Mouse (Mus musculus) liver, embryonic 11.5 days (tissue): ENCODE measurements at regions not wholly inside any gene's neighbourhood (a gene's known extent, or its start where the extent isn't known, plus 50 kb on each side); places are given as distances from the start of the nearest gene placed in this dataset.

Experiments
- ATAC-seq: fragments of 200-750 bp; cut with Nextera tagmentation; replicated peaks from 2 replicates; pipeline ENCODE4 v1.8.0; 2017; ENCODE audit warnings: moderate number of reproducible peaks, mild to moderate bottlenecking, moderate TSS enrichment, moderate library complexity; ENCODE audit not compliant: low FRiP score
- DNase-seq: peaks from one replicate; pipeline ENCODE4 v3.0.0-alpha.2; 2017; ENCODE audit warnings: low spot score
- H3K27ac ChIP-seq: fragments of 300-500 bp; sonication (generic); 2 replicates; pipeline ENCODE4 v1.5.1; 2014; ENCODE audit warnings: mild to moderate bottlenecking, low read depth, low read length, control low read depth
- H3K27me3 ChIP-seq: fragments of 300-500 bp; sonication (generic); replicated peaks from 2 replicates; pipeline ENCODE4 v1.6.1; 2014; ENCODE audit warnings: low read length, mixed read lengths; ENCODE audit not compliant: control insufficient read depth, insufficient read depth
- H3K36me3 ChIP-seq: fragments of 300-500 bp; sonication (generic); 2 replicates; pipeline ENCODE4 v1.6.1; 2014; ENCODE audit warnings: mild to moderate bottlenecking, low read length, moderate library complexity, mixed read lengths; ENCODE audit not compliant: control insufficient read depth, insufficient read depth
- H3K4me1 ChIP-seq: fragments of 300-500 bp; sonication (generic); replicated peaks from 2 replicates; pipeline ENCODE4 v1.6.1; 2014; ENCODE audit warnings: low read length, mixed read lengths; ENCODE audit not compliant: control insufficient read depth, insufficient read depth
- H3K4me2 ChIP-seq: fragments of 300-500 bp; sonication (generic); 2 replicates; pipeline ENCODE4 v1.6.1; 2014; ENCODE audit warnings: mild to moderate bottlenecking, control low read depth, moderate library complexity
- H3K4me3 ChIP-seq: fragments of 300-500 bp; sonication (generic); 2 replicates; pipeline ENCODE4 v1.5.1; 2014; ENCODE audit warnings: low read depth, low read length, control low read depth
- H3K9ac ChIP-seq: fragments of 300-500 bp; sonication (generic); 2 replicates; pipeline ENCODE4 v1.6.1; 2014; ENCODE audit warnings: low read depth, low read length, control low read depth
- H3K9me3 ChIP-seq: fragments of 300-500 bp; sonication (generic); 2 replicates; pipeline ENCODE4 v1.6.1; 2016; ENCODE audit warnings: low read length, inconsistent platforms, mixed read lengths; ENCODE audit not compliant: control insufficient read depth
- WGBS: fragments of 180-500 bp; shearing (Covaris S2); extraction: QIAGEN DNeasy Blood & Tissue Kit; methylation state at CpG from one replicate; pipeline ENCODE4 v1.1.7; 2014; 5-methylcytosine and 5-hydroxymethylcytosine counted together

- no peak overlapping the region for H3K4me3 ChIP-seq
- no peak for DNase-seq
- no peak overlapping the region for H3K9ac ChIP-seq
- no peak overlapping the region for H3K4me2 ChIP-seq
- WGBS: 78% methylated on average over 4 of the region's 4 CpGs
- H3K36me3 ChIP-seq: no peaks in the 10 kb centered on the region
- no peaks in the 10 kb centered on the region for H3K4me1 ChIP-seq
- no peaks in the 10 kb centered on the region for H3K27me3 ChIP-seq
- no peak overlapping the region for H3K27ac ChIP-seq
- no peak for ATAC-seq
- H3K9me3 ChIP-seq: no peaks in the 10 kb centered on the region
Observed at GRCm38 (mm10) chr2:45196511-45196910, 79.3 kb upstream of the Zeb2 start.

DNA sequence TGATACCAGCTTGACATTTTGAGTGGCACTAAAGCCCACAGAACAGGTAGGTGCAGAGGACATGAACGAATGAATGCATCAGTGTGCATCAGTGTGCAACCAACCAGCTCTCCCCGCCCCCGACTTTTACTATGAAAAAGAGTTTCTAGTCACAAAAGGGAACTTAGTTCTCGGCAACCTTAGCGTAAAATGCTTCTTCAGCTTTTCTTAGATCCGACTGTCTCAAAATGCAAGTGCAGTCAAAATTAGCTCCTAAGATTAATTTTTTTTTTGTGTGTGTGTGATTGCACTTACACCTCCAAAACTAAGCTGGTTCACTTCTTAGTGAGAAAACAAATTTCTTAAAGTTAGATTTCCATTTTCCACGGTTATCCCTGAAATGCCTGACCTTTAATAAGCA, 77.1 kb upstream of the Zeb2 start:
- 77% methylated on average over 7 of the region's 7 CpGs for WGBS
- no peaks in the 10 kb centered on the region for H3K9me3 ChIP-seq
- no peak overlapping the region for H3K9ac ChIP-seq
- H3K4me1 ChIP-seq: no peaks in the 10 kb centered on the region
- H3K27me3 ChIP-seq: no peaks in the 10 kb centered on the region
- no peak overlapping the region for H3K4me2 ChIP-seq
- no peaks in the 10 kb centered on the region for H3K36me3 ChIP-seq
- ATAC-seq (no peak), DNase-seq (no peak)
- H3K27ac ChIP-seq: no peak overlapping the region
- no peak overlapping the region for H3K4me3 ChIP-seq

- no peaks in the 10 kb centered on the region for H3K36me3 ChIP-seq
- peaks cover 24% of the 10 kb centered on the region for H3K4me1 ChIP-seq
- H3K4me2 ChIP-seq: peak overlapping the region; percentile 54
- H3K9me3 ChIP-seq: no peaks in the 10 kb centered on the region
- peak overlapping the region; percentile 14 for H3K27ac ChIP-seq
- no peak for ATAC-seq
- no peak overlapping the region for H3K4me3 ChIP-seq
- 0 out of 2 replicates have a peak overlapping the region, but pooled peaks have one; percentile 34 for H3K9ac ChIP-seq
- H3K27me3 ChIP-seq: no peaks in the 10 kb centered on the region
- DNase-seq: no peak
Observed at GRCm38 (mm10) chr2:45185621-45185999, 68.4 kb upstream of the Zeb2 start.

DNA sequence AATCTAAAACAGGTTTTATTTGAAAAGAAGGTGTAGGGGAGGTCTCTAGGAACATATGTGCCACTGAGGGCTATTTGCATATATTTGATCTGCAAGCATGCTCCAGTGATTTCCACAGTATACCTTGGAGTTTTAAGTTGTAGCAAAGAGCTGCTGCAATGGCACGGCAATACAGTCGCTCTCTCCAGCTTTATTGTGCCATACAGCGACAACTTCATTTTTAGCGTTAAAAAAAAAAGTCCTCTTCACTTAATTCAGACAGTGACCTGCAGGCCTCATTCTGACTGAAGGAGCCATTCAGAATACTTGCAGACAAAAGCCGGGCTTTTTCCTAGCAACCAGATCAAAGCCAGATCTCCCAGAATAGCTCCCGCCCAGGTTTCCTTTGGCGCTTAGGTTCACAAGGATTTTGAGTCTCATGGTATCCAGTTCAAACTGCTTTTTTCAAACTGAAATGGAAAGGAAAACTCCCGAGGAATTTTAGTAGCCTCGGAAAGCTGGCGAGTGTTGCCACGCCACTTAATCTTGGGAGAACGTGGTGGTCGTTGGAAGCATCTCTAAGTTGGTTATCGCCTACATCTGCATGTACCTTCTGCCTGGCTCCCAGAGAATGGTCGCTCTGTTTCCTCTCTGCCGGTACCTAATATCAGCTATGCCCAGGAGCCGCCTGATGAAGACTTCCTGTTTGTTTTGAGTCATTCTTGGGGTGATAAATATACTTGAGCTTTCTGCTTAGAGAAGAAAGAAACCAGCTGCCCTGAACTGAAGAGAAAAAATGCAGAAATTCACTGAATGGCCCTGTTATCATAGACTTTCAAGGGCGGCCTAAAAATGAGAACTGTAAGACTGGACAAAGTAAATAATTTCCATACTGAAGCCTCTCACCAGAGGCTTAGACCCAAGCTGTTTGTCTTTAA, 67.8 kb upstream of the Zeb2 start:
- no peaks in the 10 kb centered on the region for H3K9me3 ChIP-seq
- H3K9ac ChIP-seq: peak overlapping the region; percentile 34; the same call in 1 of the 2 replicates
- H3K4me2 ChIP-seq: peak overlapping the region; percentile 54

GRCm38 (mm10) chr2:45184149-45184548, 67.0 kb upstream of the Zeb2 start:
- 13% methylated on average over 6 of the region's 6 CpGs for WGBS
- H3K27ac ChIP-seq: no peak overlapping the region
- H3K4me3 ChIP-seq: no peak overlapping the region
- H3K27me3 ChIP-seq: no peaks in the 10 kb centered on the region
- peaks cover 24% of the 10 kb centered on the region for H3K4me1 ChIP-seq
- no peaks in the 10 kb centered on the region for H3K9me3 ChIP-seq
- ATAC-seq (peak; percentile 81), DNase-seq (no peak)
- H3K4me2 ChIP-seq: peak overlapping the region; percentile 54
- no peaks in the 10 kb centered on the region for H3K36me3 ChIP-seq
- 0 out of 2 replicates have a peak overlapping the region, but pooled peaks have one; percentile 9 for H3K9ac ChIP-seq

More for the DNA sequence above, 67.8 kb upstream of the Zeb2 start:
- ATAC-seq: peak; percentile 83
- no peaks in the 10 kb centered on the region for H3K27me3 ChIP-seq
- H3K4me3 ChIP-seq: peak overlapping the region; percentile 34
- no peak for DNase-seq
- peak overlapping the region; percentile 14 for H3K27ac ChIP-seq
- peaks cover 24% of the 10 kb centered on the region for H3K4me1 ChIP-seq
- 6% methylated on average over 18 of the region's 18 CpGs for WGBS
- H3K36me3 ChIP-seq: no peaks in the 10 kb centered on the region

GRCm38 (mm10) chr2:45182876-45183275, 65.7 kb upstream of the Zeb2 start:
- ATAC-seq: no peak

DNA sequence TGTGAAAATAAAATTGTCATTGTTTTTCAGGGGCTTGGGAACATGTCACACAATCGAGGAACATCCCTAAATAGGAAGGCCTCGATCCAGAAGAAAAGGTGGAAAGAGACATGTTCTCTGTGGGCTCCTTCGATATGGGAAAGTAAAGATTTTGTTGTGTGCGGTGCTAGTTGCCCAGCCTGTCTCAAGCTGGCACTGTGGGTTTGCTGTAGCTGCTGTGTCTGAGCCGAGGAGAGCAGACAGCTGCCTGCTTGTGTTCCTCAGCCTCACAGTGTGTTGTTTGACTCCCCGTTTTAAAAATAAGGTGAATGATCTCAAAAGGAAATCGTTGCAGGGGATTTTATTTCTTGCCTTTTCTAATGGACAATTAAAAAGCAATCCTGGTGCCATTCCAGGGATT, 64.4 kb upstream of the Zeb2 start:
- DNase-seq: no peak
- 83% methylated on average over 7 of the region's 7 CpGs for WGBS
- H3K4me2 ChIP-seq: no peak overlapping the region

More at GRCm38 (mm10) chr2:45182876-45183275, 65.7 kb upstream of the Zeb2 start:
- no peak for DNase-seq
- no peaks in the 10 kb centered on the region for H3K27me3 ChIP-seq
- no peak overlapping the region for H3K4me2 ChIP-seq
- no peaks in the 10 kb centered on the region for H3K9me3 ChIP-seq
- WGBS: 79% methylated on average over 1 of the region's 1 CpGs
- H3K9ac ChIP-seq: no peak overlapping the region
- no peak overlapping the region for H3K4me3 ChIP-seq
- H3K36me3 ChIP-seq: no peaks in the 10 kb centered on the region
- H3K4me1 ChIP-seq: peaks cover 24% of the 10 kb centered on the region
- no peak overlapping the region for H3K27ac ChIP-seq

DNA sequence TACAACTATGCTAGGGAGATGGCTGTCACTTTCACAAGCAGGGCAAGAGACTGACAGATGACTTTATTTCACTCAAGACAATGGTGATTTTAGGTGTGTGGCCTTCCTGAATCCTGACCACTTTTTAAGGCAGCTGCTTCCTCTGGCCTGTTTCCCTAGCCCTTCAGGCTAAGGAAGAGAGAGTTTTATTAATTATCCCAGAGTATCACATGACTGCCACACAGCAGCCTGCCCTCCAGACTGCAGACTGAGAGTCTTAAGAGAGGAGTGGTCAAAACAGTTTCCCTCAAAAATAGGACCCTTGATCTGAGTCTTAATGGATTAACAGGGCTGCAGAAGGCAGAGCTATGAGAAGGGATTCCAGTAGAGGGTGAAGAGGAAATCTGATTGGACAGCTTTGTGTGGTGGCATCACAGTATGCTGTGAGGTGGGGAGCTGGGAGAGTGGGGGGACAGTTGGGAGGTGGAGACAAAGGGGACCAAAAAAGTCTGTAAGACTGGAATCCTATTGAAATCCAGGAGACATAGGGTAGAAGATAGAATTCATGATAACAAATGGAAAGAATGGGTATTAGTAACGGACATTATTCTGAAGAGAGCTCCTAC, 61.8 kb upstream of the Zeb2 start:
- H3K27me3 ChIP-seq: no peaks in the 10 kb centered on the region
- DNase-seq: no peak
- no peak overlapping the region for H3K9ac ChIP-seq
- H3K4me2 ChIP-seq: no peak overlapping the region
- H3K36me3 ChIP-seq: no peaks in the 10 kb centered on the region
- ATAC-seq: no peak
- H3K27ac ChIP-seq: no peak overlapping the region
- H3K4me3 ChIP-seq: no peak overlapping the region
- peaks cover 7% of the 10 kb centered on the region for H3K4me1 ChIP-seq
- 85% methylated on average over 1 of the region's 1 CpGs for WGBS
- no peaks in the 10 kb centered on the region for H3K9me3 ChIP-seq

More for the DNA sequence above, 64.4 kb upstream of the Zeb2 start:
- Histone ChIP-seq H3K27ac (no peak overlapping the region), H3K9me3 (no peaks in the 10 kb centered on the region), H3K36me3 (no peaks in the 10 kb centered on the region), H3K4me3 (no peak overlapping the region), H3K9ac (no peak overlapping the region), H3K4me1 (peaks cover 24% of the 10 kb centered on the region), H3K27me3 (no peaks in the 10 kb centered on the region)
- no peak for ATAC-seq
